Mouse (Mus musculus): Measurements from ENCODE around the gene Gab3. TPM values are rescaled to one million over a fixed set of nuclear protein-coding genes. Genes with fewer than 3 reads are reported as not detected.
A peak's percentile ranks its signal among the peaks of the same experiment; 100 is the strongest.

Gene Gab3
- polyA plus RNA-seq, 1 experiment = 0.66 TPM

GRCm38 (mm10) chrX:75102293-75102692, 17.0 kb upstream of the Gab3 start:
- DNase-seq = no peak
- H3K27me3 ChIP-seq (replicated peaks; ENCODE audit: control insufficient read depth, insufficient read depth, low read length) = no peaks in the 10 kb centered on the region
- H3K27ac ChIP-seq (ENCODE audit: insufficient read depth, low read depth, low read length) = no peak overlapping the region
- WGBS = 89% methylated on average over 6 of the region's 6 CpGs
- H3K4me1 ChIP-seq (ENCODE audit: control insufficient read depth, insufficient read depth, low read length) = no peaks in the 10 kb centered on the region
- H3K4me3 ChIP-seq (ENCODE audit: insufficient read depth, low read depth, low read length) = no peak overlapping the region
- TF ChIP-seq POLR2A (IDR thresholded peaks at IDR 0.05; ENCODE audit: low read depth, low read length) (no peak), CTCF (conservative IDR thresholded peaks at IDR 0.05; ENCODE audit: insufficient read depth, insufficient read length, low read depth, low read length) (no peak)
- peaks cover 2% of the 10 kb centered on the region; the same call in 1 of the 2 replicates for H3K36me3 ChIP-seq (ENCODE audit: control insufficient read depth, insufficient read depth, low read length)

- 90% methylated on average over 8 of the region's 8 CpGs for WGBS
- no peaks in the 10 kb centered on the region for H3K4me1 ChIP-seq (ENCODE audit: control insufficient read depth, insufficient read depth, low read length)
- no peak for DNase-seq
Measured at GRCm38 (mm10) chrX:75098799-75099198, 13.5 kb upstream of the Gab3 start.

GRCm38 (mm10) chrX:75096163-75096770, 11.0 kb upstream of the Gab3 start:
- Histone ChIP-seq H3K36me3 (ENCODE audit: control insufficient read depth, insufficient read depth, low read length) (no peaks in the 10 kb centered on the region; the same call in 1 of the 2 replicates), H3K27me3 (replicated peaks; ENCODE audit: control insufficient read depth, insufficient read depth, low read length) (no peaks in the 10 kb centered on the region), H3K4me1 (ENCODE audit: control insufficient read depth, insufficient read depth, low read length) (no peaks in the 10 kb centered on the region), H3K27ac (ENCODE audit: insufficient read depth, low read depth, low read length) (peak overlapping the region; percentile 63; the same call in 1 of the 2 replicates), H3K4me3 (ENCODE audit: insufficient read depth, low read depth, low read length) (peak overlapping the region; percentile 93)
- peak; percentile 31 for DNase-seq
- under 1% methylated on average over 23 of the region's 23 CpGs for WGBS
- no peak for TF ChIP-seq POLR2A (IDR thresholded peaks at IDR 0.05; ENCODE audit: low read depth, low read length)
- no peak for TF ChIP-seq CTCF (conservative IDR thresholded peaks at IDR 0.05; ENCODE audit: insufficient read depth, insufficient read length, low read depth, low read length)

More at GRCm38 (mm10) chrX:75098799-75099198, 13.5 kb upstream of the Gab3 start:
- Histone ChIP-seq H3K4me3 (ENCODE audit: insufficient read depth, low read depth, low read length) (no peak overlapping the region), H3K27me3 (replicated peaks; ENCODE audit: control insufficient read depth, insufficient read depth, low read length) (no peaks in the 10 kb centered on the region), H3K36me3 (ENCODE audit: control insufficient read depth, insufficient read depth, low read length) (no peaks in the 10 kb centered on the region; the same call in 1 of the 2 replicates), H3K27ac (ENCODE audit: insufficient read depth, low read depth, low read length) (no peak overlapping the region)
- no peak for TF ChIP-seq CTCF (conservative IDR thresholded peaks at IDR 0.05; ENCODE audit: insufficient read depth, insufficient read length, low read depth, low read length)
- TF ChIP-seq POLR2A (IDR thresholded peaks at IDR 0.05; ENCODE audit: low read depth, low read length) = no peak

GRCm38 (mm10) chrX:75095369-75096162, 10.3 kb upstream of the Gab3 start, which contains the start of gene Dkc1:
Gene Dkc1, plus strand, starts transcription at chrX:75095854.
- peak; percentile 18 for TF ChIP-seq POLR2A (IDR thresholded peaks at IDR 0.05; ENCODE audit: low read depth, low read length)
- no peak for TF ChIP-seq CTCF (conservative IDR thresholded peaks at IDR 0.05; ENCODE audit: insufficient read depth, insufficient read length, low read depth, low read length)
- peak; percentile 96 for DNase-seq
- Histone ChIP-seq H3K4me1 (ENCODE audit: control insufficient read depth, insufficient read depth, low read length) (no peaks in the 10 kb centered on the region), H3K36me3 (ENCODE audit: control insufficient read depth, insufficient read depth, low read length) (no peaks in the 10 kb centered on the region; the same call in 1 of the 2 replicates), H3K27ac (ENCODE audit: insufficient read depth, low read depth, low read length) (peak within 1 kb of the TSS; percentile 88; the same call in 1 of the 2 replicates), H3K27me3 (replicated peaks; ENCODE audit: control insufficient read depth, insufficient read depth, low read length) (no peaks in the 10 kb centered on the region), H3K4me3 (ENCODE audit: insufficient read depth, low read depth, low read length) (peak within 1 kb of the TSS; percentile 93)
- WGBS = 2% methylated on average over 29 of the region's 29 CpGs

- Histone ChIP-seq H3K27me3 (replicated peaks; ENCODE audit: control insufficient read depth, insufficient read depth, low read length) (no peaks in the 10 kb centered on the region), H3K4me1 (ENCODE audit: control insufficient read depth, insufficient read depth, low read length) (no peaks in the 10 kb centered on the region), H3K36me3 (ENCODE audit: control insufficient read depth, insufficient read depth, low read length) (no peaks in the 10 kb centered on the region), H3K4me3 (ENCODE audit: insufficient read depth, low read depth, low read length) (no peak overlapping the region), H3K27ac (ENCODE audit: insufficient read depth, low read depth, low read length) (no peak overlapping the region)
- 15% methylated on average over 1 of the region's 1 CpGs for WGBS
- TF ChIP-seq POLR2A (IDR thresholded peaks at IDR 0.05; ENCODE audit: low read depth, low read length) = no peak
- TF ChIP-seq CTCF (conservative IDR thresholded peaks at IDR 0.05; ENCODE audit: insufficient read depth, insufficient read length, low read depth, low read length) = no peak
- DNase-seq = no peak
Measured at GRCm38 (mm10) chrX:75085654-75086053, 396 bp upstream of the Gab3 start.

- Histone ChIP-seq H3K4me1 (ENCODE audit: control insufficient read depth, insufficient read depth, low read length) (no peaks in the 10 kb centered on the region), H3K27ac (ENCODE audit: insufficient read depth, low read depth, low read length) (no peak overlapping the region), H3K27me3 (replicated peaks; ENCODE audit: control insufficient read depth, insufficient read depth, low read length) (no peaks in the 10 kb centered on the region), H3K4me3 (ENCODE audit: insufficient read depth, low read depth, low read length) (peak overlapping the region; percentile 89), H3K36me3 (ENCODE audit: control insufficient read depth, insufficient read depth, low read length) (no peaks in the 10 kb centered on the region)
- TF ChIP-seq POLR2A (IDR thresholded peaks at IDR 0.05; ENCODE audit: low read depth, low read length) (no peak), CTCF (conservative IDR thresholded peaks at IDR 0.05; ENCODE audit: insufficient read depth, insufficient read length, low read depth, low read length) (no peak)
- DNase-seq = no peak
- WGBS = 6% methylated on average over 26 of the region's 26 CpGs
Measured at GRCm38 (mm10) chrX:75083982-75084773, 1.1 kb downstream of the Gab3 start.
